Mouse (Mus musculus) lung, postnatal 0 days (tissue): ENCODE results near the gene Gse1.

Experiments used
- CTCF ChIP-seq: IDR thresholded peaks from 2 replicates; pipeline ENCODE4 v1.5.1; 2016; ENCODE audit warnings: antibody characterized with exemption, mild to moderate bottlenecking
- EP300 ChIP-seq: IDR thresholded peaks from 2 replicates; pipeline ENCODE4 v1.6.1; 2016; ENCODE audit warnings: antibody characterized with exemption, mild to moderate bottlenecking, control low read depth

GRCm38 (mm10) chr8:120190107-120190809 is 38.0 kb upstream of the Gse1 start:
- TF ChIP-seq CTCF, result no peak
- no peak for TF ChIP-seq EP300
